Mouse (Mus musculus): ENCODE data around the gene Ssxb1.
"Not testable (repeated sequence)": the region's sequence is repeated elsewhere in the genome, so short reads cannot be mapped to it uniquely, and the experiment has no call there.

Ssxb1 gene

DNA sequence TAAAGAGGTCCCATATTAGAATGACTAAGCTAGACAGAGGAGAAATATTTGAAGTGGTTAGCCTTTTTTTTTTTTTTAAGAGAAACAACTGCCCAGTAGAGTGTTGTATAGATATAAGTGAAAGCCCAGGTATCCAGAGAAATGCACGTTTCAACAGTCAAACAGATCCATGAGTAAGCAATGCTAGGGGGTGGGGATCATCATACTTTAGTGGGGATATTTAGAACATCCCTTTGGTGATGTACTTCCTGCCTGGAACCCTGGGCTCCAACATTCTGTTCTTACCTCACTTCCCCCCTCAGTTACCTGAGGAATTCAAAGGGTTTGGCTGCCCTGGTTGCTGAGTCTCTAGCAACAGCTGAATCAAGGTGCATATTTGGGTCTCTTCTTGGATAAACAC lies at the start of gene Ssxb1:
Gene Ssxb1 (plus strand): TSS at position 301 of the 400 bp plus-strand sequence.
- DNase-seq (ENCODE audit: extremely low read depth, low read depth), result not testable (repeated sequence)

DNA sequence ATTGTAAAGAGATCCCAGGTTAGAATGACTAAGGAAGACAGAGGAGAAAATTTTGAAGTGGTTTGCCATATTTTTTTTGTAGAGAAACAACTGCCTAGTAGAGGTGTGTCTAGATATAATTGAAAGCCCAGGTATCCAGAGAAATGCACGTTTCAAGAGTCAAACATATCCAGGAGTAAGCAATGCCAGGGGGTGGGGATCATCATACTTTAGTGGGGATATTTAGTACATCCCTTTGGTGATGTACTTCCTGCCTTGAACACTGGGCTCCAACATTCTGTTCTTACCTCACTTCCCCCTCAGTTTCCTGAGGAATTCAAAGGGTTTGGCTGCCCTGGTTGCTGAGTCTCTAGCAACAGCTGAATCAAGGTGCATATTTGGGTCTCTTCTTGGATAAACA lies 46.4 kb upstream of the Ssxb1 start, which contains the start of gene Ssxb9:
Gene Ssxb9 (plus strand): TSS at position 301 of the 400 bp plus-strand sequence.
- not testable (repeated sequence) for DNase-seq (ENCODE audit: extremely low read depth, low read depth)

DNA sequence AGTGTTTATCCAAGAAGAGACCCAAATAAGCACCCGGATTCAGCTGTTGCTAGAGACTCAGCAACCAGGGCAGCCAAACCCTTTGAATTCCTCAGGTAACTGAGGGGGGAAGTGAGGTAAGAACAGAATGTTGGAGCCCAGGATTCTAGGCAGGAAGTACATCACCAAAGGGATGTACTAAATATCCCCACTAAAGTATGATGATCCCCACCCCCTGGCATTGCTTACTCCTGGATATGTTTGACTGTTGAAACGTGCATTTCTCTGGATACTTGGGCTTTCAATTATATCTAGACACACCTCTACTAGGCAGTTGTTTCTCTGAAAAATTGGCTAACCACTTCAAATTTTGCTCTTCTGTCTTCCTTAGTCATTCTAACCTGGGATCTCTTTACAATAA lies 48.5 kb downstream of the Ssxb1 start, which contains the start of gene Ssxb2:
Gene Ssxb2 (minus strand): TSS at position 101 of the 400 bp plus-strand sequence.
- not testable (repeated sequence) for DNase-seq (ENCODE audit: extremely low read depth, low read depth)

Measured in MEL-GATA-1-ER (cell line).